Mouse (Mus musculus) CH12.LX (cell line): Measurements from ENCODE around the gene Eif2ak3. TPM values are rescaled to one million over a fixed set of nuclear protein-coding genes. Genes with fewer than 3 reads are reported as not detected.

Source experiments
- DNase-seq: peaks from one replicate; pipeline ENCODE4 v3.0.0-alpha.2; 2013; ENCODE audit errors: extremely low read depth
- H3K27ac ChIP-seq: 2 replicates; pipeline ENCODE4 v1.5.1; 2012; ENCODE audit warnings: low read depth, mild to moderate bottlenecking, control low read depth, moderate library complexity; ENCODE audit not compliant: insufficient read depth
- H3K27me3 ChIP-seq: replicated peaks from 2 replicates; pipeline ENCODE3; 2012; ENCODE audit warnings: inconsistent platforms
- H3K36me3 ChIP-seq, 2 experiments: replicated peaks in 1 of 2; 2 replicates each; pipeline versions ENCODE3 to v1.6.1; 2012; ENCODE audit warnings: inconsistent platforms in 1 of 2, low read length in 1 of 2, mild to moderate bottlenecking in 1 of 2, mixed read lengths in 1 of 2, moderate library complexity in 1 of 2; ENCODE audit not compliant: control insufficient read depth in 1 of 2, insufficient read depth in 1 of 2
- H3K4me1 ChIP-seq, 2 experiments: 2 replicates each; pipeline ENCODE4 v1.6.1; 2012; ENCODE audit warnings: inconsistent platforms in 1 of 2, moderate library complexity in 1 of 2; ENCODE audit not compliant: insufficient read depth in 2 of 2, control insufficient read depth in 1 of 2
- H3K4me2 ChIP-seq: 2 replicates; pipeline ENCODE4 v1.6.1; 2012; ENCODE audit warnings: low read depth, mild to moderate bottlenecking, control low read depth; ENCODE audit not compliant: poor library complexity, insufficient read depth, severe bottlenecking
- H3K4me3 ChIP-seq, 3 experiments: fragments of 150-350 bp in 1 of 3; sonication (generic) in 1 of 3; replicated peaks in 1 of 3; 2 replicates each; pipeline versions ENCODE3 to v1.5.1; 2011 to 2012; ENCODE audit warnings: low read depth in 2 of 3, low read length in 2 of 3, mild to moderate bottlenecking in 2 of 3, moderate library complexity in 2 of 3, control low read depth in 1 of 3, improper control_type of control experiment in 1 of 3, inconsistent platforms in 1 of 3, mixed read lengths in 1 of 3; ENCODE audit not compliant: poor library complexity in 1 of 3
- H3K79me2 ChIP-seq: replicated peaks from 2 replicates; pipeline ENCODE4 v1.6.1; 2012; ENCODE audit warnings: mild to moderate bottlenecking, moderate library complexity; ENCODE audit not compliant: control insufficient read depth, poor library complexity, insufficient read depth, severe bottlenecking; ENCODE audit errors: extremely low read depth
- H3K9ac ChIP-seq: 2 replicates; pipeline ENCODE4 v1.6.1; 2012; ENCODE audit warnings: low read depth, mild to moderate bottlenecking, control low read depth, moderate library complexity; ENCODE audit not compliant: insufficient read depth
- H3K9me3 ChIP-seq: replicated peaks from 2 replicates; pipeline ENCODE3; 2012; ENCODE audit warnings: low read length, inconsistent platforms, mixed read lengths
- CHD2 ChIP-seq: IDR thresholded peaks from 2 replicates; pipeline ENCODE4 v1.6.1; 2011; ENCODE audit warnings: low read length, improper control_type of control experiment
- CTCF ChIP-seq, 2 experiments: IDR thresholded peaks in 1 of 2; conservative IDR thresholded peaks in 1 of 2; 2 replicates each; pipeline ENCODE4 v1.5.1; 2011 to 2012; ENCODE audit warnings: low read depth in 2 of 2, low read length in 2 of 2, improper control_type of control experiment in 1 of 2, inconsistent platforms in 1 of 2, mild to moderate bottlenecking in 1 of 2, moderate library complexity in 1 of 2
- E2F4 ChIP-seq: IDR thresholded peaks from 2 replicates; pipeline ENCODE4 v1.6.1; 2011; ENCODE audit warnings: low read depth, low read length, improper control_type of control experiment; ENCODE audit not compliant: insufficient replicate concordance
- ELF1 ChIP-seq: IDR thresholded peaks from 2 replicates; pipeline ENCODE4 v1.6.1; 2014; ENCODE audit warnings: low read depth, mild to moderate bottlenecking, inconsistent platforms, low read length, improper control_type of control experiment
- EP300 ChIP-seq: IDR thresholded peaks from 2 replicates; pipeline ENCODE4 v1.6.1; 2011; ENCODE audit warnings: low read length, improper control_type of control experiment
- IRF4 ChIP-seq: IDR thresholded peaks from 2 replicates; pipeline ENCODE4 v1.6.1; 2014; ENCODE audit warnings: low read depth, mild to moderate bottlenecking, inconsistent platforms, low read length, improper control_type of control experiment
- MAX ChIP-seq: IDR thresholded peaks from 2 replicates; pipeline ENCODE4 v1.6.1; 2011; ENCODE audit warnings: low read length, improper control_type of control experiment
- MEF2A ChIP-seq: IDR thresholded peaks from 2 replicates; pipeline ENCODE4 v1.6.1; 2014; ENCODE audit warnings: low read depth, mild to moderate bottlenecking, inconsistent platforms, low read length, improper control_type of control experiment, borderline replicate concordance
- NELFE ChIP-seq: IDR thresholded peaks from 2 replicates; pipeline ENCODE4 v1.6.1; 2011; ENCODE audit warnings: low read depth, low read length, improper control_type of control experiment
- POLR2AphosphoS2 ChIP-seq: IDR thresholded peaks from 2 replicates; pipeline ENCODE4 v1.6.1; 2011; ENCODE audit warnings: low read depth, low read length, improper control_type of control experiment
- RAD21 ChIP-seq: IDR thresholded peaks from 2 replicates; pipeline ENCODE4 v1.6.1; 2011; ENCODE audit warnings: low read depth, mild to moderate bottlenecking, low read length, improper control_type of control experiment, moderate library complexity
- RCOR1 ChIP-seq: conservative IDR thresholded peaks from 2 replicates; pipeline ENCODE4 v1.6.1; 2012; ENCODE audit warnings: low read depth, mild to moderate bottlenecking, inconsistent platforms, low read length, improper control_type of control experiment
- SMC3 ChIP-seq: IDR thresholded peaks from 2 replicates; pipeline ENCODE4 v1.6.1; 2011; ENCODE audit warnings: low read depth, low read length, improper control_type of control experiment
- TBP ChIP-seq: conservative IDR thresholded peaks from 2 replicates; pipeline ENCODE4 v1.6.1; 2011; ENCODE audit warnings: low read depth, low read length, improper control_type of control experiment
- TCF12 ChIP-seq: IDR thresholded peaks from 2 replicates; pipeline ENCODE4 v1.6.1; 2014; ENCODE audit warnings: low read depth, mild to moderate bottlenecking, inconsistent platforms, low read length, improper control_type of control experiment
- USF1 ChIP-seq: IDR thresholded peaks from 2 replicates; pipeline ENCODE4 v1.6.1; 2014; ENCODE audit warnings: low read depth, mild to moderate bottlenecking, inconsistent platforms, low read length, improper control_type of control experiment
- USF2 ChIP-seq: conservative IDR thresholded peaks from 2 replicates; pipeline ENCODE4 v1.6.1; 2011; ENCODE audit warnings: low read depth, low read length, improper control_type of control experiment
- ZC3H11A ChIP-seq: IDR thresholded peaks from 2 replicates; pipeline ENCODE4 v1.6.1; 2012; ENCODE audit warnings: low read depth, mild to moderate bottlenecking, inconsistent platforms, low read length, improper control_type of control experiment
- ZNF384 ChIP-seq: IDR thresholded peaks from 2 replicates; pipeline ENCODE4 v1.6.1; 2012; ENCODE audit warnings: low read depth, low read length, improper control_type of control experiment, inconsistent platforms
- dilution Hi-C: fragments of 300-500 bp; cut with MboI; formaldehyde crosslinking; loops from 2 replicates; pipeline ENCODE4 v1.14.3; 2020; ENCODE audit warnings: low sequenced_read_pairs; ENCODE audit not compliant: extremely low pct_unique_long_range_greater_than_20kb, extremely low pct_ligation_motif_present
- in situ Hi-C: fragments of 300-500 bp; cut with MboI; formaldehyde crosslinking; loops from 3 replicates; pipeline ENCODE4 v1.14.3; 2019; ENCODE audit warnings: low sequenced_read_pairs, low pct_ligation_motif_present, low pct_unique_long_range_greater_than_20kb, mixed read lengths
- polyA plus RNA-seq: library from polyadenylated mRNA; unstranded; fragments of >175 nt; gene quantifications from 2 replicates; pipeline ENCODE4 v1.2.1, GENCODE M21; 2012; ENCODE audit warnings: low read depth; ENCODE audit not compliant: insufficient read length
- total RNA-seq, 2 experiments: library from RNA; depleted of rRNA; stranded (reverse); fragments of 300-350 nt in 1 of 2; fragments of >200 nt in 1 of 2; gene quantifications; 2 replicates each; pipeline ENCODE4 v1.2.3; 2012 to 2014

The Eif2ak3 gene
- total and polyA plus RNA-seq, 3 experiments = 21.2 to 38.9 (median 23.1) TPM

DNA sequence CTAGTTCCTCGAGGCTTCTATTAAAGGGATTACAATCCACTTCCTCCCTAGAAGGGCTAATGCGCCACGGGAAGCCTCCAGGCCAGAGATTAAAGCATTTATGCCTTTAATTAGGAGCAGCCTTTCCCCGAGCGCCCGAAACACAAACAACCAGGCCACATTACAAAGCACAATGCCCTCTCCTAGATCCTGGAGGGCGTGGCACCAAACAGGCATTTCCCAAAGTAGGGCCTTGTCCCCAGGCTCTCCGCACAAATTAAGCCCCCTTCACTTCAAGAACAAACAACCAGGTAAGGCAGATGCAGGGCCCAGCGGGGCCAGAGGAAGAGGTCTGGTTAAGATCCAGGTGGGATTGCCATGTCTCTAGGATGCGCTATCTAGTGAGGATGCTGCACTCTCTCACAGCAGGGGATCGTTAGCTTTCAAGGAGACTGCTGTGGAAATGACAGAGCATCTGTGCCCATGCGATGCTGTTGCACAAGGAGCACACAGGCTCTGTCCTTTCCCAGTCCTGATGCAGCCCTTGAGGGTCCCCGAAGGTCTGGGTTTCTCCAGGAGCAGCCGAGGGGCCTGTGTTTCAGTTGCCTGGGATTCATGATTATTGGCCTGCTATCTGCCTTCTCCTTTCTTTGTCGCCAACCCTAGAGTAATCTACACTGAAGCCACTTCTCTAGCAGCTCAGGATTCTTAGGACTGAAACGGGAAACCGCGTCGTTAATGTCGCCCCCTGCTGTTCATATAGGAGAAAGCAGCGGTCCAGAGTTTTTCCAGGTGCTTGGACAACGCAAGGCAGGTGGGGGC is 77.2 kb downstream of the Eif2ak3 start:
- H3K4me2 ChIP-seq = no peak overlapping the region; the same call in 1 of the 2 replicates
- dilution Hi-C loops = no loop called here
- in situ Hi-C loops = no loop called here
- TF ChIP-seq RCOR1 = no peak
- peak; percentile 65 for TF ChIP-seq RAD21
- 0 out of 2 replicates have a peak, but pooled peaks have one; percentile 9 for TF ChIP-seq ELF1
- TF ChIP-seq SMC3 = peak; percentile 84
- peak; percentile 71 to 85 for TF ChIP-seq CTCF (conservative IDR thresholded peaks at IDR 0.05 in 1 of 2, IDR thresholded peaks at IDR 0.05 in 1 of 2; ENCODE audit: low read depth in 2 of 2, low read length in 2 of 2)
- no peak for TF ChIP-seq CHD2
- TF ChIP-seq TBP = no peak
- TF ChIP-seq IRF4 = 0 out of 2 replicates have a peak, but pooled peaks have one; percentile 11
- TF ChIP-seq ZC3H11A = peak; percentile 17; the same call in 1 of the 2 replicates
- TF ChIP-seq TCF12 = 0 out of 2 replicates have a peak, but pooled peaks have one; percentile 14
- TF ChIP-seq, all 38 proteins: peak for 7
- H3K27ac ChIP-seq = no peak overlapping the region
- H3K79me2 ChIP-seq = no peaks in the 10 kb centered on the region
- no peak overlapping the region for H3K9ac ChIP-seq
- no peaks in the 10 kb centered on the region for H3K9me3 ChIP-seq
- H3K4me1 ChIP-seq = peaks cover 7 to 13% of the 10 kb centered on the region in 2 experiments
- H3K27me3 ChIP-seq = no peaks in the 10 kb centered on the region
- DNase-seq = peak; percentile 50
- no peak overlapping the region for H3K4me3 ChIP-seq
- H3K36me3 ChIP-seq = no peaks in the 10 kb centered on the region

GRCm38 (mm10) chr6:70931801-70932200 is 87.5 kb downstream of the Eif2ak3 start:
- dilution Hi-C loops = no loop called here

More at GRCm38 (mm10) chr6:70931801-70932200, 87.5 kb downstream of the Eif2ak3 start:
- Histone ChIP-seq H3K4me1 (peaks cover 0 to 3% of the 10 kb centered on the region in 2 experiments; a peak in 1 of 4 replicates), H3K4me2 (no peak overlapping the region), H3K27me3 (no peaks in the 10 kb centered on the region), H3K9me3 (no peaks in the 10 kb centered on the region), H3K79me2 (no peaks in the 10 kb centered on the region)
- in situ Hi-C loops = no loop called here
- TF ChIP-seq POLR2AphosphoS2 (no peak), USF2 (no peak), CTCF (conservative IDR thresholded peaks at IDR 0.05 in 1 of 2, IDR thresholded peaks at IDR 0.05 in 1 of 2; ENCODE audit: low read depth in 2 of 2, low read length in 2 of 2) (peak in 1 of 2 experiments; percentile 36; a peak in 2 of 4 replicates), E2F4 (no peak), USF1 (no peak), SMC3 (peak; percentile 20; the same call in 1 of the 2 replicates), MEF2A (no peak), ELF1 (no peak), MAX (no peak), EP300 (no peak), CHD2 (no peak), ZNF384 (no peak), IRF4 (no peak), NELFE (no peak), ZC3H11A (no peak), RAD21 (peak; percentile 23)
- TF ChIP-seq, all 38 proteins: peak for 3
- H3K9ac ChIP-seq = no peak overlapping the region
- no peak for DNase-seq
- no peaks in the 10 kb centered on the region for H3K36me3 ChIP-seq
- H3K4me3 ChIP-seq = no peak overlapping the region
- H3K27ac ChIP-seq = no peak overlapping the region
